Mouse (Mus musculus) left cerebral cortex, adult 6 months (tissue): ENCODE measurements around the gene Nkx6-2. TPM values are rescaled to one million over a fixed set of nuclear protein-coding genes. Genes with fewer than 3 reads are reported as not detected.

Experiments
- long read RNA-seq, 2 experiments: library from polyadenylated mRNA; unstranded; transcript quantifications; one replicate each; pipeline ENCODE4 v2.0.0; 2019 to 2020
- polyA plus RNA-seq: library from polyadenylated mRNA; unstranded; fragments of <200 nt; fragmentation: Nextera tagmentation; gene quantifications from 2 replicates; pipeline ENCODE4 v1.2.3, GENCODE M21; 2021

Gene Nkx6-2
- polyA plus RNA-seq, result 6.4 and 34.5 TPM in 2 replicates
- long read RNA-seq, experiment 1, transcript Nkx6-2-202 (3 exons, 1,299 nt), result minor isoform, 27 of 68 reads
- long read RNA-seq, experiment 1, transcript Nkx6-2-201 (4 exons, 1,907 nt), result major isoform, 32 of 68 reads
- long read RNA-seq, experiment 1, partial matches to known transcripts, result 5 of 68 reads
- long read RNA-seq, experiment 1, other reads (novel, unspliced or antisense), result 4 of 68 reads
- long read RNA-seq, experiment 2, partial matches to known transcripts, result 6 of 10 reads
- long read RNA-seq, experiment 2, other reads (novel, unspliced or antisense), result 0 of 10 reads

DNA sequence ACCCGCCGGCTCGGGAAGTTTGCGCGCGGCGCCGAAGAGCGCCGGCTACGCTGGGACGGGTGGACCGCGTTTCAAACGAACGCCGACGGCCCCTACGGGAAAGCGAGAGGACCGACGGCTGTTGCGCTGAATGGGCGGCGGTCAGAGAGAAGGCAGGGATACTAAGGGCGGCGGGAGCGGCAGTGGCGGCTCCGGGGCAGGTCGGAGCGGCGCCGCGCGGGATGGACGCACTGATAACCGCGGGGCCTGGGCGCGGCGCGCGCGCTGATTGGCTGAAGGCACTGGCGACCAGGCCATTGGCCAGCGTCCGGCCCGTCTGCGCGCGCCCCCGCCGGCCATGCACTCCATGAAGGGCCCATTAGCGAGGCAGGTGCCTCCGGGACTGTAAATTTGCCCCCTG, at the start of gene Nkx6-2:
TSS of gene Nkx6-2 (minus strand) at position 203 of the 400 bp plus-strand sequence.

Other genes with a start within 250 kb of the Nkx6-2 start
- 6.8 and 24.2 TPM in 2 replicates for gene Inpp5a, start 193.7 kb downstream of the Nkx6-2 start, polyA plus RNA-seq
- 2.6 and 3.3 TPM in 2 replicates for gene Cfap46, start 101.0 kb upstream of the Nkx6-2 start, polyA plus RNA-seq